Comparison of ENCODE assay signal across 8 mouse cellular contexts in genomic region chr2:107289990-107290696, GRCm38 (mm10). TPM values are rescaled to one million over a fixed set of nuclear protein-coding genes. Genes with fewer than 3 reads are reported as not detected.
DNase-seq lines count a peak whose midpoint lies in the region; ATAC-seq and TF ChIP-seq lines count a peak whose summit lies in the region.

TSS of gene Kcna4 (plus strand) at chr2:107290639.

- TF ChIP-seq CTCF in lung, adult 2 months (IDR thresholded peaks at IDR 0.05; ENCODE audit: insufficient read depth, low read length), result no peak

- H3K36me3 ChIP-seq in lung, embryonic 15.5 days, result no peaks in the 10 kb centered on the region
- H3K36me3 ChIP-seq in intestine, embryonic 16.5 days (ENCODE audit: control insufficient read depth, insufficient read depth, low read length), result no peaks in the 10 kb centered on the region
- no peaks in the 10 kb centered on the region for H3K36me3 ChIP-seq in limb, embryonic 13.5 days
- H3K36me3 ChIP-seq in neural tube, embryonic 14.5 days (ENCODE audit: control insufficient read depth, insufficient read depth, low read length), result no peaks in the 10 kb centered on the region

- ATAC-seq in lung, embryonic 15.5 days (ENCODE audit: borderline replicate concordance, extremely low read depth, low FRiP score, low TSS enrichment), result peak; percentile 98
- peak; percentile 86 for ATAC-seq in common myeloid progenitor, adult 5-6 weeks (replicated peaks; ENCODE audit: low read depth, poor library complexity, severe bottlenecking)
- ATAC-seq in granulocyte monocyte progenitor cell, adult 5-6 weeks (replicated peaks; ENCODE audit: poor library complexity, severe bottlenecking), result peak; percentile 76
- peak; percentile 97 for ATAC-seq in intestine, embryonic 16.5 days
- ATAC-seq in limb, embryonic 13.5 days (ENCODE audit: low FRiP score, low read depth), result peak; percentile 96
- peak; percentile 98 for ATAC-seq in neural tube, embryonic 14.5 days (ENCODE audit: low read depth)

- DNase-seq in lung, adult 2 months, result no peak
- no peak for DNase-seq in urinary bladder, adult 2 months (ENCODE audit: low spot score)

- H3K4me1 ChIP-seq in lung, embryonic 15.5 days, result peaks cover 7% of the 10 kb centered on the region
- H3K4me1 ChIP-seq in lung, adult 2 months (ENCODE audit: control insufficient read depth, insufficient read depth, low read length), result no peaks in the 10 kb centered on the region
- H3K4me1 ChIP-seq in intestine, embryonic 16.5 days (ENCODE audit: control insufficient read depth, insufficient read depth, low read length), result peaks cover 9% of the 10 kb centered on the region; the same call in 1 of the 2 replicates
- peaks cover 12% of the 10 kb centered on the region for H3K4me1 ChIP-seq in limb, embryonic 13.5 days
- no peaks in the 10 kb centered on the region; the same call in 1 of the 2 replicates for H3K4me1 ChIP-seq in neural tube, embryonic 14.5 days (ENCODE audit: control insufficient read depth, insufficient read depth, low read length)

- no peak within 1 kb of the TSS for H3K9ac ChIP-seq in lung, embryonic 15.5 days
- no peak within 1 kb of the TSS for H3K9ac ChIP-seq in intestine, embryonic 16.5 days (ENCODE audit: low read depth, low read length)
- H3K9ac ChIP-seq in limb, embryonic 13.5 days, result peak within 1 kb of the TSS; percentile 40; the same call in 1 of the 2 replicates
- H3K9ac ChIP-seq in neural tube, embryonic 14.5 days (replicated peaks; ENCODE audit: low read depth, low read length), result peak within 1 kb of the TSS; percentile 29

- 4% methylated on average over 24 of the region's 24 CpGs for WGBS in lung, embryonic 15.5 days
- WGBS in lung, adult 2 months, result 5% methylated on average over 24 of the region's 24 CpGs
- WGBS in intestine, embryonic 16.5 days, result 5% methylated on average over 24 of the region's 24 CpGs
- 6% methylated on average over 24 of the region's 24 CpGs for WGBS in limb, embryonic 13.5 days
- WGBS in neural tube, embryonic 14.5 days, result 5% methylated on average over 24 of the region's 24 CpGs

- H3K4me3 ChIP-seq in lung, embryonic 15.5 days, result peak within 1 kb of the TSS; percentile 29
- H3K4me3 ChIP-seq in lung, adult 2 months (replicated peaks; ENCODE audit: extremely low read depth, low read depth, low read length), result no peak within 1 kb of the TSS
- H3K4me3 ChIP-seq in intestine, embryonic 16.5 days (ENCODE audit: low read length), result peak within 1 kb of the TSS; percentile 45
- peak within 1 kb of the TSS; percentile 43 for H3K4me3 ChIP-seq in limb, embryonic 13.5 days
- H3K4me3 ChIP-seq in neural tube, embryonic 14.5 days (ENCODE audit: low read depth, low read length), result peak within 1 kb of the TSS; percentile 52

- H3K27me3 ChIP-seq in lung, embryonic 15.5 days, result peaks cover 13% of the 10 kb centered on the region
- peaks cover 12% of the 10 kb centered on the region; the same call in 1 of the 2 replicates for H3K27me3 ChIP-seq in intestine, embryonic 16.5 days (replicated peaks; ENCODE audit: control insufficient read depth, insufficient read depth, low read length)
- peaks cover 59% of the 10 kb centered on the region for H3K27me3 ChIP-seq in limb, embryonic 13.5 days
- H3K27me3 ChIP-seq in neural tube, embryonic 14.5 days (ENCODE audit: control insufficient read depth, insufficient read depth, low read length), result no peaks in the 10 kb centered on the region

- H3K4me2 ChIP-seq in lung, embryonic 15.5 days, result peak within 1 kb of the TSS; percentile 69
- H3K4me2 ChIP-seq in intestine, embryonic 16.5 days (ENCODE audit: low read depth, low read length), result peak within 1 kb of the TSS; percentile 61
- peak within 1 kb of the TSS; percentile 82 for H3K4me2 ChIP-seq in limb, embryonic 13.5 days (replicated peaks)
- peak within 1 kb of the TSS; percentile 78 for H3K4me2 ChIP-seq in neural tube, embryonic 14.5 days (ENCODE audit: low read depth, low read length)

- TF ChIP-seq POLR2A in lung, adult 2 months (IDR thresholded peaks at IDR 0.05; ENCODE audit: borderline replicate concordance, extremely low read depth, low read depth, low read length), result no peak

- no peak within 1 kb of the TSS for H3K27ac ChIP-seq in lung, embryonic 15.5 days
- H3K27ac ChIP-seq in intestine, embryonic 16.5 days (ENCODE audit: low read length), result no peak within 1 kb of the TSS
- H3K27ac ChIP-seq in limb, embryonic 13.5 days, result no peak within 1 kb of the TSS
- no peak within 1 kb of the TSS for H3K27ac ChIP-seq in neural tube, embryonic 14.5 days (ENCODE audit: low read depth, low read length)

- H3K9me3 ChIP-seq in lung, embryonic 15.5 days, result no peaks in the 10 kb centered on the region
- H3K9me3 ChIP-seq in intestine, embryonic 16.5 days (ENCODE audit: control insufficient read depth, low read length), result no peaks in the 10 kb centered on the region
- no peaks in the 10 kb centered on the region for H3K9me3 ChIP-seq in limb, embryonic 13.5 days
- H3K9me3 ChIP-seq in neural tube, embryonic 14.5 days (ENCODE audit: control insufficient read depth, low read length), result no peaks in the 10 kb centered on the region

RNA-seq across cellular contexts. Expression of gene Kcna4, which starts in this region (rescaled TPM):
- 0.20 and 0.46 TPM in 2 replicates for polyA plus RNA-seq in lung, embryonic 15.5 days (2015; fragmentation: Nextera tagmentation; extraction: Ambion mirVana)
- polyA plus RNA-seq in lung, adult 2 months (2012; rRNA removed), result not detected in 2 replicates
- not detected in 2 replicates for total RNA-seq in common myeloid progenitor, adult 5-6 weeks (2017)
- total RNA-seq in granulocyte monocyte progenitor cell, adult 5-6 weeks (2014; fragmentation: Nextera tagmentation), result not detected in 2 replicates
- total RNA-seq in granulocyte monocyte progenitor cell, adult 5-6 weeks (2017), result not detected in 2 replicates
- polyA plus RNA-seq in intestine, embryonic 16.5 days (2015; fragmentation: Nextera tagmentation; extraction: Ambion mirVana), result 0.29 and 0.33 TPM in 2 replicates
- polyA plus RNA-seq in limb, embryonic 13.5 days (2015; fragmentation: Nextera tagmentation; extraction: Ambion mirVana), result 1.1 and 1.2 TPM in 2 replicates
- polyA plus RNA-seq in neural tube, embryonic 14.5 days (2014; fragmentation: Nextera tagmentation; extraction: Ambion mirVana), result 6.2 and 7.6 TPM in 2 replicates
- polyA plus RNA-seq in urinary bladder, adult 2 months (2012; rRNA removed), result 0.01 TPM in 1 of 2 replicates, not detected in the other

Comparison
In these comparisons a context has a peak if more than half of its experiments do, and no peak if none do; other contexts are left out.
1. Peak in ATAC-seq, H3K4me3 ChIP-seq and H3K4me2 ChIP-seq in lung, embryonic 15.5 days; RNA of the gene not detected or under 1 TPM.
2. Peak in ATAC-seq in common myeloid progenitor, adult 5-6 weeks; RNA of the gene not detected or under 1 TPM.
3. Peak in ATAC-seq in granulocyte monocyte progenitor cell, adult 5-6 weeks; RNA of the gene not detected or under 1 TPM.
4. Peak in ATAC-seq, H3K4me3 ChIP-seq and H3K4me2 ChIP-seq in intestine, embryonic 16.5 days; RNA of the gene not detected or under 1 TPM.
5. H3K9ac ChIP-seq: peak in limb, embryonic 13.5 days (single experiment) and neural tube, embryonic 14.5 days (single experiment); none in lung, embryonic 15.5 days (single experiment) and intestine, embryonic 16.5 days (single experiment).
6. Peak in every context shown above with its lines, with median percentiles within 50 percentile points of each other: ATAC-seq and H3K4me2 ChIP-seq.